Mouse (Mus musculus): ENCODE data around the gene Armc5.

DNA sequence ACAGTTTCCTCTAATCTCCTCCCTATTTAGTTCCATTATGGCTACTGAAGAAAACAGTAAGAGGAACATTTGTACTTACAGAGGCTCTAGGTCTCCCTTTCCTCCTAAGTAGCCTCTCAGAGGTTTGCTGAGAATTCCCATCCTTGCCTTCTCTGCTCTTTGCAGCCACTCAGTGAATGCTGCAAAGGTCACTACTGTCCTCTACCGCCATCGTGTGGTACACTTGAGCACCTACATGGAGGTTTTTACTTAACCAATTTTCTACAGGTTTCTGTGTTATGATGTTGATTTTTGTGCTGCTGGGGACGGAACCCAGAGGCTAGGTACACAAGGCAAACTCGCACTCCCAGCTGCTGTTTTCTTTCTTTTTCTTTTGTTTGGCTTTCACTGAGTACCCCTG lies 29.0 kb upstream of the Armc5 start:
- TF ChIP-seq POLR2A (IDR thresholded peaks at IDR 0.05; ENCODE audit: insufficient read depth, low read depth, low read length) = no peak
- TF ChIP-seq CTCF (IDR thresholded peaks at IDR 0.05; ENCODE audit: insufficient read depth, low read depth, low read length) = no peak
